Mouse (Mus musculus) embryonic fibroblast, embryonic 13.5 days (primary cell): ENCODE results near the gene Gper1.

ENCODE experiments used
- CTCF ChIP-seq: IDR thresholded peaks from 2 replicates; pipeline ENCODE4 v1.5.1; 2011; ENCODE audit warnings: mild to moderate bottlenecking, control low read depth, low read length, moderate library complexity, borderline replicate concordance; ENCODE audit not compliant: insufficient read depth
- POLR2A ChIP-seq: IDR thresholded peaks from 2 replicates; pipeline ENCODE4 v1.6.1; 2011; ENCODE audit warnings: low read depth, mild to moderate bottlenecking, control low read depth, low read length, moderate library complexity

- no peak for TF ChIP-seq CTCF
- no peak for TF ChIP-seq POLR2A
Observed at GRCm38 (mm10) chr5:139388195-139388570, 34.8 kb upstream of the Gper1 start.
